Mouse (Mus musculus): ENCODE data around the gene Gga3.

DNA sequence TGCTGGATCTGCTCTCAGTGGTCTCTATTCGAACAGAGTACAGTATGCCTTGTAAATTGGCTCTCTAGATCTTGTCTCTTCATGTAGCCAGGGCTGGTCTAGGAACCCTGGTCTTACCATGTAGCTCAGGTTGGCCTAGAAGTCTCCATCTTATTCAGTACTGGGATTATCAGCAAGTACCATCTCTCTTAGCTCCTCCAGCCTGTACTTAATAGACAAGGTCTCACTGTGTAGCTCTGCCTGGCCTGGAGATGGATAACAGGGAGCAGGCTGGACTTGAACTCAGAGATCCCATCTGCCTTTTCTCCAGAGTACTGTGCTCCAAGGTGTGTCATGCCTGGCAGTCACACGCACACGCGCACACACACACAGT lies 37.8 kb upstream of the Gga3 start:
- TF ChIP-seq CTCF (IDR thresholded peaks at IDR 0.05; ENCODE audit: low read depth, low read length) (no peak), POLR2A (IDR thresholded peaks at IDR 0.05; ENCODE audit: extremely low read depth, insufficient read depth, low read length) (no peak)

Measured in liver, adult 2 months (tissue).